Mouse (Mus musculus): Measurements from ENCODE around the gene Ubap1l. TPM values are rescaled to one million over a fixed set of nuclear protein-coding genes. Genes with fewer than 3 reads are reported as not detected.
"Not testable (repeated sequence)": the region's sequence is repeated elsewhere in the genome, so short reads cannot be mapped to it uniquely, and the experiment has no call there.

The Ubap1l gene
- under 1 TPM; 0.44 to 0.66 TPM for total RNA-seq (2021)
- long read RNA-seq, experiment 1 = 0 reads
- long read RNA-seq, experiment 2 = 0 reads

DNA sequence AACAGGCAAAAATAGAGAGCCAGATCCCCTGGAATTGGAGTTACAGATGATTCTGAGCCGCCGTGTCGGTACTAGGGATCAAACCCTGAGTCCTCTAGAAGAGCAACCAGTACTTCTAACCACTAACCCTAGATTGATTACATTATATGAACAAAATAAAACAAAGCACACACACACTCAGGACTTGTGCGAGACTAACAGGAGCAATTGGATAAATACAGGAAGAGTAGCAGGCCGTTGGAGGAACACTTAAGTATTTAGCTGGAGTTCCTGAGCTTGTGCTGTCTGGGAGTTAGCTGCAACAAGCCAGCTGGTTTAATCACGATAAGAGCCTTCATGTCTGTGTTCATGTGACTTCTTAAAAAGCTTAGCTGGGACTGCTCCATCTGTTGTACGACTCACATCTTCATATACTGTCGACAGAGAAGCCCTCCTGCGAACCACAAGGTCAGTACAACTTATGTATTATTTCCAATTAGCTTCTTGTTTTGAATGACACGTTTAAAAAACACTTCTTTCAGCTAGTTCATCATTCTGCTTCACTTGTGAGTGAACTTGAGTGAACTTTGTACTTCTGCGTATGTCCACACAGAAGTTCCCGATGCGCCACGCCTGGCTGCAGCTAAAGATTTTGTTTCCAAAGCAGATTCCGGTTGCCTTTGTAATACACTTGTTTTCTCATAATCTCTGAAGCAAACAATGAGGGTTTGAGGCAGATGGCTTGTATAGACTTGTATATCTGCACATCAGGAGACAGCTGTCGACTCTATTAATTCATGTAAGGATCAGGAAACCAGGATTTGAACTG lies at the start of gene Ubap1l:
Gene Ubap1l (plus strand): TSS at position 401 of the 808 bp plus-strand sequence.
- DNase-seq (ENCODE audit: low spot score in 2 of 2) = no peak

DNA sequence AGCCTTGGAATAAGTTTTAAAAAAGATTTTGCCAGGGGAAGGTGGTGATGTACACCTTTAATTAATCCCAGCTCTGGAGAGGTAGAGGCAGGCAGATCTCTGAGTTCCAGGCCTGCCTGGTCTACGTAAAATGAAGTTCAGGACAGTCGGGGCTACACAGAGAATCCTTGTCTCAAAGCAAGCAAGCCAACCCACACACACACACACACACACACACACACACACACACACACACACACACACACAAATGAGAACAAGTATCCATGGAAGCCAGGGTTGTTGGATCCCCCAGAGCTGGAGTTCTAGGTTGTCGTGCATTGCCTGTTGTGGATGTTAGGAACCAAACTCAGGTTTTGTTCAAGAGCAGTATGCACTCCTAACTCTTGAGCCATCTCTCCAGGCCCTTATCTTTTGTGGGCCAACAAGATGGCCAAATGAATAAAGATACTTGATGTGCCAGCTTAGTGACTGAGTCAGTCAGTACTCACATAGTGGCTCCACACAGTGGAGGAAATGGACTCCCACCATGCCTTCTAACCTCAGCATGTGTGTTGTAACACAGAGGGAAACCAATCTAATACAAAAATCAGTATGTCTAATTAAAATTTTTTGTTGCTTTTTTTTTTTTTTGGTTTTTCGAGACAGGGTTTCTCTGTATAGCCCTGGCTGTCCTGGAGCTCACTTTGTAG lies 48.0 kb upstream of the Ubap1l start:
- no peak for DNase-seq (ENCODE audit: low spot score in 2 of 2)

DNA sequence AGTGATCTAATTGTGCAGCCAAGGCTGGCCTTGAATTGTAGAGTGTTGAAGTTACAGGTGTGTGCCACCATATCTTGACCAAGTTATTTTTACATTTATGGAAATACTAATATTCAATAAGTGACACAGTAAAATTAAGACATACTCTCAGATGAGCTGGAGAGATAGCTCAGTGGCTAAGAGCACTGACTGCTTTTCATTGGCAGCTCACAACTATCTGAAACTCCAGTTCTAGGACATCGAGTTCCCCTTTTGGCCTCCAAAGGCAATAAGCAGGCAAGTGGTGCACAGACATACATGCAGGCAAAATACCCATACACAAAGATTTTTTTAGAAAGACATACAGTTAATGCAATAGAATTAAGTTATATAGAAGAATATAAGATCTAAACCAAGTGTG lies 47.0 kb upstream of the Ubap1l start:
- DNase-seq (ENCODE audit: low spot score in 2 of 2) = no peak

DNA sequence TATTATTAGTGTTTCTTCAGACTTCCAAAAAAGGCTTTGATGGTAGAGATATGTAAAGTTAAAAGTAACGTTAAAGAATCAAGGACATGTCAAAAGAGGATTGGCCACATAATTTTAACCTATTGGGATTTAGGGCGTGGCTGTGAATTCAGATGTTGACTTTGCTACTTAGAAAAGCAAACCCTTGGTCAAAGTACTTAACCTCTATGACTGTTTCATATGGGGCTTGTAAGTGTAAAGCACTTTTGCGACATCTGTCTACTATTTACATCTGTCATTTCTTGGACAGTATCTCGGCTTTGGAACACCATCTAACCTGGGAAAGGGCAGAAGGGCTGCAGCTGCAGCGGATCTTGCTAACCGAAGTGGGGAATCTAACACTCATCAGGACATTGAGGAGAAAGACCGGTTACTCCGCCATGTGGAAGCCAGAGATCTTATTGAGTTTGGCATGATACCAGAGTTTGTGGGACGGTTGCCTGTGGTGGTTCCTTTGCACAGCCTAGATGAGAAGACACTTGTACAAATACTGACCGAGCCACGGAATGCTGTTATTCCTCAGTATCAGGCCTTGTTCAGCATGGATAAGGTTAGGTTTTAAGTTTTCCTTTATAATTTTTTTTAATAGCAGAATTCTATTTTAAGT lies 38.5 kb upstream of the Ubap1l start:
- no peak for DNase-seq (ENCODE audit: low spot score in 2 of 2)

DNA sequence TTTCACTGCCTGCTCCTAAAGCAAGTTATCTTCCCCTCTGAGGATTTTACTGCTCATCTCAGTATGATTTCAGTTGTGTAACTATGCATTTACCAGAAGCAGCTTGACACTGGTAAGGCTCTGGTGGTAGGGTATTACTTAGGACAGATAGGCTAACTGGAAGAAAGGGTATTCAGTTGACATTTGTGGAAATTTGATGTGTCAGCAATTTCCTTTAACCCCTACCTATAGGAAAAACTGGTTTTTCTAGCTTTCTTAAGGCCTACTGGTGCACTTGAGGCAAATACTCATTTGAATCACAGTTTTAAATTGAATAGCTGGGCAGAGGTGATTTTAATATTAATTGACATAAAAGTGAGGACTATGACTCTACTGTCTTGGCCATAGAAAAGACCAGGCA lies 34.9 kb upstream of the Ubap1l start:
- DNase-seq (ENCODE audit: low spot score in 2 of 2) = no peak

DNA sequence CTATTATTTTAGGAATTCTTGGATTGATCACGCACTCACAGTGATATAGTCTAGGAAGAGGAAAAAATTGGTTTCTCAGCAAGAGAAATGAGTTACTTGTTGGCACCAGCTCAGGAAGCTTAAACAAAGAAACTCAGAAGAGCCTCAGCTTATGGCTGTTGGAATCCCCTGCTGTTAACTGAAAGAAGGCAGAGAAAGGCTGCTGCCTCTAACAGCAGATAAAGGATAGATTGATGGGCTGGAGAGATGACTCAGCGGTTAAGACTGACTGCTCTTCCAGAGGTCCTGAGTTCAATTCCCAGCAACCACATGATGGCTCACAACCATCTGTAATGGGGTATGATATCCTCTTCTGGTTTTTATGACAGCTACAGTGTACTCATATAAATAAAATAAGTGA lies 33.5 kb upstream of the Ubap1l start:
- no peak for DNase-seq (ENCODE audit: low spot score in 2 of 2)

DNA sequence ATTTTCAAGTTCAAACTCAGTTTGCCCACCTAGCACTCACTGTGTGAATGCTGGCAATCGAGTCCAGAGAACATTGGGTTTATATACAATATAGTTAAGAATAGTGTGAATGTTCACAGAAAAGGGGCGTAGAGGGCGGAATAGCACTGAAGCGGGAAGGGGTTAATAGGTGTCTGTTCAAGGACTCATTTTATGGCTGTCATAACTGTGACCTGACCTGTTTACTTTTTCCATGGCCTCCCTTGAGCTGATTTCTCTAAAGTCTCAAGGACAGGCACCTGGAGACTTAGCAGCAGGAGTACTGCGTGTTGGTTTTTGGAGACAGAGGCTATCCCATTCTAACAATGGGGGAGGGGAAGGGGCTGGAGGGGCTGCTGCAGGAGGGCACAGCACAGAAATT lies 26.9 kb upstream of the Ubap1l start:
- DNase-seq (ENCODE audit: low spot score in 2 of 2) = no peak

DNA sequence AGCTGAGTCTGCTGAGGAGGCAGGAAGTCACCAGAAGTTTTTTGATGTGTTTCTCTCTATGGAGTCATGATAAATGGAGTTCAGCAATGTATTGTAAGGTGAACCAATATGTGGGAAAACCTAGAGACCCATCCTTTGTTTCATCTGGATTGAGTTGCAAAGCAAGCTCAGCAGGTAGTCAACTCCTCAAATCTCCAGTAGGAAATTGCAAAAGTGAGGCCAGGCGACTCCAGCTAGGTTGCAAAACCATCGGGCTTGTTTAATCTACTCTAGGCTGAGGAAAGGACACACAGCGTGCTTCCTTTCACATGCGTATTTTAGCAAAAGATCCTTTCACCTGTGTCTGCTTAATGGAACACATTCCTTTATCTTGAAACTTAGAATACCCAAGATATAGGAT lies 21.7 kb upstream of the Ubap1l start:
- no peak for DNase-seq (ENCODE audit: low spot score in 2 of 2)

DNA sequence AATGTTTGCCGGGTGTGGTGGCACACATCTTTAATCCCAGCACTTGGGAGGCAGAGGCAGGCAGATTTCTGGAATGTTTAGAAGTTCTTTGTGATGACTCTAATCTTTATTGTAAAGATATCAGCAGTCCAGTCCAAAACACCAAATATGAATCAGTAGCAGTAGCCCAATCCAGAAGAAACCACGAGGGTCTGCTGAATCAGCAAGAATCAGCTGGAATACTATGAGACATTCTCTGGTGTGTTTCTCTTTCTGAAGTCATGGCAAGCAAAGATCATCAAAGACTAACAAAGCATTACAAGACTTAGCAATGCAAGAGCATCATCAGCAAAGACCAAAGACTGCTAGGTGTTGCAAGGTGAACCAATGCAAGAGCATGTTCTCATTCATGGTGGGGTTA lies 20.4 kb upstream of the Ubap1l start:
- DNase-seq (ENCODE audit: low spot score in 2 of 2) = no peak

DNA sequence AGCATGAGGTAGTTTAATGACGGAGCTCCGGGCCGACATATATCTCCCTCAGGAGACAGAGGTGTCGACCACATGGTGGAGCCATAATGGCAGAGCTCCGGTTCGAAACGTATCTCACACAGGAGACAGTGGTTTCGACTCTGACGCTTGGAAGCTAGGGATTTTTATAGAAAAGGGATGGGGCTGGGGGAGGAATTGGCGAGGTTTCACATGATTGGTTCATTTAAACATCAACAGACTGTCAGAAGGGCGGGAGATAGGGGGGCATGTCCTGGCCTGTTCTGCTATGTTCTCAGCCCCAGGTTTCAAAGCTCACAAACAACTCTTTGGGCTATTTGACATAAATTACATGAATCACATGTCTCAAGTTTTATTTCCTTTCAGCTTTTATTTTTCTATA lies 15.4 kb upstream of the Ubap1l start:
- DNase-seq (ENCODE audit: low spot score in 2 of 2) = not testable (repeated sequence)

DNA sequence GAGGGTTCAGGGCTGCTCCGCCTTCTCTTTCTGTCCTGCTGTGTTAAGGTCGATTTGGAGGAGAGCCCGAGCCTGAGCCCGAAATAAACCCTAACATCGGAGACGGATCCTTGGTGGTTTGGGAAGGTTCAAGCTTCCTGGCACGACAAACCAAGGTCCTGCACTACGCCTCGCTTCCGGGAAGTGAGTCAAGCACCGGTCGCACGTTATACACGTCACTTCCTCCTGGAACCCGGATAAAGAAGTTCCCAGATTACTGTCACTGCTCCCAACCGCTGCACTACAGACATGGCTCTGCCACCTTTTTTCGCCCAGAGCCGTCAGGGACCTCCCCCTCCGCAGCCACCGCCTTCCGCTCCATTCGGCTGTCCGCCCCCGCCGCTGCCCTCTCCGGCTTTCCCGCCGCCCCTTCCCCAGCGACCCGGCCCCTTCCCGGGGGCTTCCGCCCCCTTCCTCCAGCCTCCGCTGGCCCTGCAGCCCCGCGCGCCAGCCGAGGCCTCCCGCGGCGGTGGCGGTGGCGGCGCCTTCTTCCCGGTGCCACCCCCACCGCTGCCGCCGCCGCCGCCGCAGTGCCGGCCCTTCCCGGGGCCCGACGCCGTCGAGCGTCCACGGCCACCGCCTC lies 14.9 kb upstream of the Ubap1l start, which contains the start of gene Pdcd7:
Gene Pdcd7 (plus strand): TSS at position 251 of the 622 bp plus-strand sequence.
- DNase-seq (ENCODE audit: low spot score in 2 of 2) = peak; percentile 80 to 95

DNA sequence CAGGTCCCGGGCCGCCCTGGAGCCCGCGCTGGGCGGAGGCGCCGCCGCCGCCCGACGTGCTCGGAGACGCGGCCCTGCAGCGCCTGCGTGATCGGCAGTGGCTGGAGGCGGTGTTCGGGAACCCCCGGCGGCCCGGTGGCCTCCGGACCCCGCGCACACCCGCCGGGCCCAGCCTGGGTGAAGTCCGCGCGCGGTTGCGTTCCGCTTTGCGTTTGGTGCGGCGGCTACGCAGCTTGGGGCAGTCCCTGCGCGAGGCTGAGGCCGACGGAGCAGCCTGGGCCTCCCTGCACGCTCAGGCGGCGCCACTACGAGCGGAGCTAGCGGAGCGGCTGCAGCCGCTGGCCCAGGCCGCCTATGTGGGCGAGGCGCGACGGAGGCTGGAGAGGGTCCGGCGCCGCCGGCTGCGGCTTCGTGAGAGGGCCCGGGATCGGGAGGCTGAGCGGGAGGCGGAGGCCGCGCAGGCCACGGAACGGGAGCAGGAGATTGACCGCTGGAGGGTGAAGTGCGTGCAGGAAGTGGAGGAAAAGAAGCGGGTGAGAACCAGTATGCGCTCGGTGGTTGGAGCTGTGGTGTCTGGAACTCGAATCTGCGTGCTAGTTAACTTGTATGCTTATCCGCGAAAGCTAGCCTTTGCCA lies 14.2 kb upstream of the Ubap1l start:
- DNase-seq (ENCODE audit: low spot score in 2 of 2) = peak; percentile 39 to 57

DNA sequence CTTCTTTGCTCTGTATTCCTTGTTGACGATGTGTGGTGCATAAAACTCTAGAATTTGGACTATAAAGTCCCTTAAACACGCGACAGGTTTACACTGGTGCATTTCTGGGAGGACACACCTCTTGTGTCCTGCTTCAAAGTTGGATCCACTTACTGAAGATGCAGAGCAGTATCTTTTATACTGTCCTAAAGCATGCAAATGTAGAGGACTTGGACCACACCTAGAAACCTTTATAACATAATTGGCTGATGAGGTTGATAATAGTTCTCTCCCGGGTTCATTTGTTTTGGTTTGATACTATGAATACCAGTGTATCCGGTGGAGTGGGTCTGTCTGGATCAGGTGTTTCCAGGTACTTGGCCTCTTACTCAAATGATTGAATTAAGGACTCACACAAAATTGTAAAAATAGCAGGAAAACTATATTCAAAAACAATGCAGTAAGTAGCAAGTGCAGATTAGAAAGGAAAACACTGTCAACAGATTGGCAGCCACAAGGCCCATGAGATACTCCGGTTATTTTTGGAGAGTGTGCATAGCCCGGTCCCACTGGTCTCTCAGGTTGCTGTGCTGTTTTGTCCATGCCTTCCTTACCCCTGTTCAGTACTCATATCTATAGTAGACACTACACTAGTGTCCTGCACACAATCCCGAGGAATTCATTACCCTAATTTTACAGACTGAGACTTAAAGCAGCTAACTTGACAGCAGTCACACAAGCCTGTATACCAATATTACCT lies 13.6 kb upstream of the Ubap1l start:
- no peak for DNase-seq (ENCODE audit: low spot score in 2 of 2)

DNA sequence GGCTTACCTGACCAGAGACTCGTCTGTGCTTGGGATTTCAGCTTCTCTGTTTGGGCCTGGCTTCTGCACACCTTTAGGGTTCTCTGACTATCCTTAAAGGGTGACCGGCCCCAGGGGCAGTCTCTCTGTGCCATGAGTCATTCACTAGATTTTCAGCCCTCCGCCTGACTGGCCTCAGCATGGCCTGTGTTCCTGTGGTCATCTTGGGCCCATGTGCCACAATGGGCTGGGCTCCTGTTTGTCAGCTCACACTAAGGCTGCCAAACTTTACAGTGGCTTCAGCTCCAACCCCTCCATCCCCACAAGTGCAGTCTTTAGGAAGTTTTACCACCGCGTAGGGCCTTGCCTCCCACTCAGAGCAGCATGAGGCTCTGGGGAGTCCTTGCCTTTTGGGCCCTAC lies 7.6 kb upstream of the Ubap1l start:
- no peak for DNase-seq (ENCODE audit: low spot score in 2 of 2)

DNA sequence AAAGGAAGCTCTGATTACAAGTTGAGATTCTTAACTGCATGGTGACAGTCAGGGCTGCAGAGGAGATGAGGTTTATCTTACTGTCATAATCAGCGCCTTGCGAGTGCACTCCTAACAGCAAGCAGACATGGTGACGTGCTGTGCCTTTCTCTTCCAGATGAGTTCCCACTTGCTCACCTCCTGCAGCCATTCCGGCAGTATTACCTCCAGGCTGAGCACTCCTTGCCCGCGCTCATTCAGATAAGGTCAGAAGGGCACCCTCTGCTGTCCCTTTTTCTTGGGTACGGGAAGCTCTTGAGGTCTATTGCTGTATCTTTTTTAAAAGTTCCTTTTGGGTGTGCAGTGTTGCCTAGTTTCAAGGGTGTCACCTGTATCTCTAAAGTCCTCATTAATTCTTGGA lies 4.3 kb upstream of the Ubap1l start:
- DNase-seq (ENCODE audit: low spot score in 2 of 2) = no peak

DNA sequence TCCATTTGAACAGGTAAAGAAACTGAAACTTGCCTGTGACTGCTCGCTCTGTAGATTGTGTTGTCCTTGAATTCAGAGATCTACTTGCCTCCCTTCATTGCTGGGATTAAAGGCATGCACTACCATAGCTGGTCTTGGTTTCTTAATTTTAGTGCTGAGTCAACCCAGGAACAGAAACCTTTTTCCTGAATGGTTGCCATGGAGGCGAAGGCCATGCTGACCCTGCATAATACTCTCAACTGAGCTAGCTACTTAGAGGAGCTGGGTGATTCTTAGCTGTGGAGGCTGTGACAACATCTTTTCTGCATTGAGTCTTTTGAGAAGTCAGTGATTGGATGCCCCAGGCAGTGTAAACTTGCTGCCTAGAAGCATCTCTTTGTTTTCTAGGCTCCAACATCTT lies 3.9 kb upstream of the Ubap1l start:
- DNase-seq (ENCODE audit: low spot score in 2 of 2) = no peak

DNA sequence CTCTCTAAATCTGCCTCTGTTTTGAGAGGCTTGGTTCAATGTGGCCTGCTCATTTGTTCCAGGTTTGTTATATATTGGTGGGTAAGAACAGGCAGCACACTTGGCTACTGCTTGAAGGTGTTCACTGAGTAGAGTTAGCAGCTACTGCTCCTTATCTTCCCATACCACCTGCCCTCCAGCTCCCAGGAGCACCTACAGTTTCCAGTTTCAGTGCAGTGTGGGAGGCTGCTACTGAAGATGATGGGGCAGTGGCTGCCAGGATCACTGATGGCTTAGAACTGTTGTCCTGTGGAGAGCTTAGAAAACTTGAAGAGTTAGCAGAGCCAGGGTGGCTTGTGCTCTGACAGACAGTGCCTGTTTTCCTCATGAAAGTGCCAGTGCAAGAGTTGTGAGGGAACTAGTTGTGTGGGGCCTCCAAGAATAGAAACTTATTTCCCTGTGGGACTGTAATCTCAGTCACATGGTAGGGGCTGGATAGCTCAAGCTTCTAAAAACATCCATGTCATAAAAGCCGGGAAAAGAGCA lies 1.8 kb upstream of the Ubap1l start:
- DNase-seq (ENCODE audit: low spot score in 2 of 2) = no peak

DNA sequence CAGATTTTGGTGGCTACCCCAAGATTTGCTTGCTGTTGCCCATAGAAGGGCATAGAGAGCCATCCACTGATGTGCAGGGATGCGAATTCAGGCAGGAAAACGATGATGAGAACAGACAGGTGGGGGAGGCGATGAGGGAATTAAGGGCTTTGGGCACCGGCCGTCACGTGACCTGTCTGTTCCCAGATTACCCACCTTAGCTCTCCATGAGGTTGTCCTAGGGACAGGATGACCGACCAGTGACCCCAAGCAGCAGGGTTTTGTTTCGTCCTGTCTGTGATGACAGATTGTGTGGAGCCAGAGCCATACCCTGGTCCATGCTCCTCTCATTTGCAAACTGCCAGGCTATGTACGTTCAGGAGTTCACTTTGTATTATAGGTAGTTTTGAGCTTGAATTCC lies 2.8 kb downstream of the Ubap1l start:
- DNase-seq (ENCODE audit: low spot score in 2 of 2) = no peak

DNA sequence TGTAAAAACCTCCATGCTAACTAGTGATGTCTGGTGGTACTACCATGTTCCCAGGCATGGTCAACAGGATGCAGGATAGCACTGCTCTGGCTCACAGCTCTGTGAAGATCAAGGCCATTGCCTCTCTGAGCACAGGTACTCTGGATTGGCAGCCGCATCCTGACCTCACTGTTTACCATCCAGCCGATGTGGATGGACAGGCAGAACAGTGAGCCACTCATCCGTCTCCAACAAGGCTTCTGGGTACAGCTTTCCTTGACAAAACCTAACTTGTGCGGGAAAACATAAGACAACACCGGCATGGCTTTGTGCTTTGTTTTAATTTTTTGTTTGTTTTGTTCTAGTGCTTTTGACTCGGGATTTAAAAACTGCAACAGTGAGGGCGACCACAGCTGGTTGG lies 4.9 kb downstream of the Ubap1l start:
- DNase-seq (ENCODE audit: low spot score in 2 of 2) = no peak

DNA sequence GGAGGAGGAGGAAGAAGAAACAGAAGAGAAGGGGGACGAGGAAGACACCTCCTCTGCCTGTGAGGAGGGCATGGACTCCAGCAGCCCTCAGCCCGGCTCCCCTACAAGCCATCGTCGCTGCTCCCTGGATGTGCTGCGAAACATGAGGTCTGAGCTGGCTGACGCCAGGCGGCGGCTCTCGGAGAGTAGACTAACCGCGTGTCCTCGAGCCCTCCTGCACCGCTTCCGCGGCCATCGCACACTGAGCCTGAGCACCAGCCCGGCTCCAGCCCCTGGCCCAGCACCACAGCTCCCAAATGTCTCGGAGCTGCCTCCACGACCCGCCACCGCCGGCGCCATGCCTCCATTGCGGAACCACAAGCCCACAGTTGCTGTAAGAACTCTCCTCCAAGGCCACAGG lies 10.9 kb downstream of the Ubap1l start:
- DNase-seq (ENCODE audit: low spot score in 2 of 2) = no peak

All from gastrocnemius, postnatal 4 days (tissue).